In genomic region chr2:120124946-120125345, GRCm38 (mm10) we compare ENCODE assay signal across 27 mouse cellular contexts. TPM values are rescaled to one million over a fixed set of nuclear protein-coding genes. Genes with fewer than 3 reads are reported as not detected.
DNase-seq lines count a peak whose midpoint lies in the region; ATAC-seq and TF ChIP-seq lines count a peak whose summit lies in the region.
"Had no signal": no experiment of that assay in that cellular context is flagged by ENCODE, and none has a peak within 500 bp of the region (broad histone marks: within the 10 kb centered on the region; RNA-seq: fewer than 3 reads in every experiment).

No protein-coding gene starts in this region.

- no peak for TF ChIP-seq CTCF in kidney, adult 2 months (conservative IDR thresholded peaks at IDR 0.05; ENCODE audit: insufficient read depth, insufficient read length, low read depth, low read length)

- H3K27ac ChIP-seq in kidney, adult 2 months (ENCODE audit: insufficient read depth, low read depth, low read length): peak overlapping the region; percentile 40
- H3K27ac ChIP-seq in brown adipose tissue, adult 24 weeks (replicated peaks; ENCODE audit: low read depth, low read length): peak overlapping the region; percentile 16; the same call in 1 of the 2 replicates
- no peak overlapping the region for H3K27ac ChIP-seq in liver, embryonic 12.5 days
- H3K27ac ChIP-seq: embryonic facial prominence, embryonic 15.5 days; forebrain, embryonic 12.5 days; hindbrain, embryonic 14.5 days; liver, embryonic 15.5 days; midbrain, embryonic 15.5 days; neural tube, embryonic 12.5 days had no signal

- 70% methylated on average over 2 of the region's 2 CpGs for WGBS in kidney, adult 2 months
- 74% methylated on average over 2 of the region's 2 CpGs for WGBS in liver, embryonic 12.5 days (ENCODE audit: insufficient replicate concordance)

- H3K9ac ChIP-seq in liver, embryonic 12.5 days: no peak overlapping the region
- H3K9ac ChIP-seq: embryonic facial prominence, embryonic 15.5 days; forebrain, embryonic 12.5 days; forebrain, postnatal 0 days; hindbrain, embryonic 14.5 days; liver, embryonic 15.5 days; midbrain, embryonic 15.5 days; neural tube, embryonic 12.5 days had no signal

- intact Hi-C loops in heart, postnatal 10 days (cut with DNase I): loop anchor here (2.0 kb wide), 1 partner anchor 24 kb away; no protein-coding TSS in a partner anchor

- peaks cover 15% of the 10 kb centered on the region; the same call in 1 of the 2 replicates for H3K4me1 ChIP-seq in kidney, adult 2 months (ENCODE audit: control insufficient read depth, insufficient read depth, low read length)
- H3K4me1 ChIP-seq in brown adipose tissue, adult 24 weeks (ENCODE audit: control insufficient read depth, insufficient read depth, insufficient read length, low read length): peaks cover 11% of the 10 kb centered on the region
- H3K4me1 ChIP-seq in liver, embryonic 12.5 days: peaks cover 19% of the 10 kb centered on the region
- H3K4me1 ChIP-seq: forebrain, embryonic 12.5 days; midbrain, embryonic 15.5 days had no signal

- no peak overlapping the region for H3K4me3 ChIP-seq in kidney, adult 2 months (ENCODE audit: insufficient read depth, low read depth, low read length)
- no peak overlapping the region for H3K4me3 ChIP-seq in brown adipose tissue, adult 24 weeks (ENCODE audit: insufficient read depth, low read depth, low read length)
- H3K4me3 ChIP-seq in liver, embryonic 12.5 days: no peak overlapping the region
- H3K4me3 ChIP-seq: embryonic facial prominence, embryonic 15.5 days; forebrain, embryonic 12.5 days; heart, embryonic 12.5 days; liver, embryonic 15.5 days; midbrain, embryonic 15.5 days; neural tube, embryonic 12.5 days had no signal

- no peaks in the 10 kb centered on the region for H3K9me3 ChIP-seq in liver, embryonic 12.5 days (replicated peaks)
- H3K9me3 ChIP-seq: embryonic facial prominence, embryonic 15.5 days; forebrain, embryonic 12.5 days; heart, embryonic 12.5 days; liver, embryonic 15.5 days; midbrain, embryonic 15.5 days; neural tube, embryonic 12.5 days had no signal

- DNase-seq in heart, adult 11 months: peak; percentile 88
- DNase-seq in heart, postnatal 10 days: no peak
- DNase-seq in kidney, adult 2 months: no peak
- DNase-seq in kidney, postnatal 14 days: no peak
- peak; percentile 69 for DNase-seq in 416B (ENCODE audit: low read depth)
- no peak for DNase-seq in gastrocnemius, adult 8-10 months (ENCODE audit: low spot score in 2 of 2)
- DNase-seq: adrenal gland, adult 2 months; cerebellum, adult 11 months; cerebellum, adult 9-10 months; forebrain, postnatal 0 days; gastrocnemius, postnatal 10 days; kidney, adult 18-20 months; kidney, postnatal 10 days; layer of hippocampus, adult 9-11 months; liver; thymus, adult 2 months; thymus, postnatal 36 days had no signal

- TF ChIP-seq POLR2A in kidney, adult 2 months (IDR thresholded peaks at IDR 0.05; ENCODE audit: low read depth, low read length): no peak

- no peak overlapping the region for H3K4me2 ChIP-seq in liver, embryonic 12.5 days
- H3K4me2 ChIP-seq: embryonic facial prominence, embryonic 15.5 days; forebrain, embryonic 12.5 days; heart, embryonic 12.5 days; hindbrain, embryonic 14.5 days; liver, embryonic 15.5 days; midbrain, embryonic 15.5 days; neural tube, embryonic 12.5 days had no signal

- H3K27me3 ChIP-seq in kidney, adult 2 months (replicated peaks; ENCODE audit: control insufficient read depth, insufficient read depth, low read length): no peaks in the 10 kb centered on the region
- H3K27me3 ChIP-seq in liver, embryonic 12.5 days (replicated peaks): no peaks in the 10 kb centered on the region
- H3K27me3 ChIP-seq: embryonic facial prominence, embryonic 15.5 days; forebrain, embryonic 12.5 days; heart, embryonic 12.5 days; liver, embryonic 15.5 days; midbrain, embryonic 15.5 days; neural tube, embryonic 12.5 days had no signal

- H3K36me3 ChIP-seq in kidney, adult 2 months (ENCODE audit: control insufficient read depth, insufficient read depth, low read length): no peaks in the 10 kb centered on the region
- H3K36me3 ChIP-seq in liver, embryonic 12.5 days: peaks cover 10% of the 10 kb centered on the region; the same call in 1 of the 2 replicates
- H3K36me3 ChIP-seq: embryonic facial prominence, embryonic 15.5 days; forebrain, embryonic 12.5 days; midbrain, embryonic 15.5 days; neural tube, embryonic 12.5 days had no signal

- no peak for ATAC-seq in liver, embryonic 12.5 days
- ATAC-seq: activated CD4-positive, CD25-positive, alpha-beta regulatory T cell, adult 4 months; forebrain, postnatal 0 days; midbrain, embryonic 15.5 days had no signal

RNA-seq across cellular contexts. Expression of gene Ehd4, which starts 29.5 kb away (rescaled TPM):
- 100 to 1,000 TPM; 514 to 538 TPM for total RNA-seq in heart, postnatal 10 days (2021)
- 36.5 and 38.2 TPM in 2 replicates for polyA plus RNA-seq in kidney, adult 2 months (2012; rRNA removed)
- 10.6 and 11.7 TPM in 2 replicates for polyA plus RNA-seq in brown adipose tissue, adult 24 weeks (2012; ENCODE audit: insufficient read depth, insufficient read length, missing spikeins)
- 10 to 100 TPM; 19.2 to 29.3 (median 25.5) TPM for total RNA-seq in gastrocnemius, adult 8-10 months (2022)
- polyA plus RNA-seq in liver, embryonic 12.5 days (2016; fragmentation: Nextera tagmentation; extraction: Ambion mirVana): 27.2 and 28.7 TPM in 2 replicates

Comparison
In these comparisons a context has a peak if more than half of its experiments do, and no peak if none do; other contexts are left out.
1. DNase-seq: peak in heart, adult 11 months (single experiment) and 416B (single experiment); none in heart, postnatal 10 days (0 of 2), kidney, adult 2 months (single experiment), kidney, postnatal 14 days (single experiment) and gastrocnemius, adult 8-10 months (0 of 2).